Mouse (Mus musculus) heart, embryonic 15.5 days (tissue): ENCODE results near the gene Olfr878. TPM values are rescaled to one million over a fixed set of nuclear protein-coding genes. Genes with fewer than 3 reads are reported as not detected.

Experiments
- ATAC-seq: fragments of 200-750 bp; cut with Nextera tagmentation; replicated peaks from 2 replicates; pipeline ENCODE4 v1.8.0; 2017; ENCODE audit warnings: low read depth, moderate TSS enrichment; ENCODE audit not compliant: insufficient number of reproducible peaks, insufficient read depth, low FRiP score
- H3K27ac ChIP-seq: fragments of 300-500 bp; sonication (generic); 2 replicates; pipeline ENCODE4 v1.5.1; 2015; ENCODE audit warnings: mild to moderate bottlenecking, inconsistent platforms
- H3K27me3 ChIP-seq: fragments of 300-500 bp; sonication (generic); 2 replicates; pipeline ENCODE4 v1.6.1; 2015; ENCODE audit warnings: inconsistent platforms
- H3K36me3 ChIP-seq: fragments of 300-500 bp; sonication (generic); 2 replicates; pipeline ENCODE4 v1.6.1; 2015; ENCODE audit warnings: mild to moderate bottlenecking, inconsistent platforms
- H3K4me1 ChIP-seq: fragments of 300-500 bp; sonication (generic); replicated peaks from 2 replicates; pipeline ENCODE4 v1.6.1; 2015; ENCODE audit warnings: inconsistent platforms
- H3K4me2 ChIP-seq: fragments of 300-500 bp; sonication (generic); 2 replicates; pipeline ENCODE4 v1.6.1; 2015; ENCODE audit warnings: inconsistent platforms, mild to moderate bottlenecking, moderate library complexity
- H3K4me3 ChIP-seq: fragments of 300-500 bp; sonication (generic); 2 replicates; pipeline ENCODE4 v1.5.1; 2015; ENCODE audit warnings: mild to moderate bottlenecking, inconsistent platforms
- H3K9ac ChIP-seq: fragments of 300-500 bp; sonication (generic); 2 replicates; pipeline ENCODE4 v1.6.1; 2015; ENCODE audit warnings: mild to moderate bottlenecking, inconsistent platforms
- H3K9me3 ChIP-seq: fragments of 300-500 bp; sonication (generic); replicated peaks from 2 replicates; pipeline ENCODE4 v1.6.1; 2016; ENCODE audit warnings: inconsistent platforms
- WGBS: fragments of 180-500 bp; shearing (Covaris S2); methylation state at CpG from one replicate; pipeline ENCODE4 v1.1.7; 2015; ENCODE audit warnings: mixed read lengths; 5-methylcytosine and 5-hydroxymethylcytosine counted together
- polyA plus RNA-seq: library from polyadenylated mRNA; unstranded; fragments of >200 nt; fragmentation: Nextera tagmentation; extraction: Ambion mirVana; gene quantifications from 2 replicates; pipeline ENCODE4 v1.2.1, GENCODE M21; 2015

The Olfr878 gene
- not detected in 2 replicates for polyA plus RNA-seq

DNA sequence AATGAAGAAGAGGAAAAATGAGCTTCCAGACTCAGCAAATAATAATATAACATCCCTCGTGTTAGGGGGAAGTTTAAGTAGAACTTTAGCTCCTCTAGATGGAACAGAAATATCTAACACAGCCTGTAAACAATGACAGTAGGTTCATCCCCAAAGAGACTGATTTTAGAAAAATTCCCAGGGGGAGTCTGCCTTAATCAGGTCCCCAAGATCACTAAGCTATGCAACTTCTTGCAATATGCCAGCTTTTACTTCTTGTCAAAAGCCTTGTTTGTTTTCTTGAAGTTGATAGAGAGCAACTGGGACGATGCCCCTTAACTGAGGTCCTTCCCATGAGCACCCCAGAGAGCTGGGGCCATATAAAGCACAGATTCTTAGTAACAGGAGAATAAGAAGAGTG lies at the start of gene Olfr878:
Olfr878 (plus strand) TSS at position 301 of the 400 bp plus-strand sequence.
- H3K4me3 ChIP-seq: no peak within 1 kb of the TSS
- no peak within 1 kb of the TSS for H3K27ac ChIP-seq
- H3K36me3 ChIP-seq: no peaks in the 10 kb centered on the region
- no peak within 1 kb of the TSS for H3K9ac ChIP-seq
- WGBS: 68% methylated on average over 2 of the region's 2 CpGs
- no peaks in the 10 kb centered on the region for H3K27me3 ChIP-seq
- ATAC-seq: no peak
- H3K9me3 ChIP-seq: no peaks in the 10 kb centered on the region
- H3K4me2 ChIP-seq: no peak within 1 kb of the TSS
- no peaks in the 10 kb centered on the region for H3K4me1 ChIP-seq

DNA sequence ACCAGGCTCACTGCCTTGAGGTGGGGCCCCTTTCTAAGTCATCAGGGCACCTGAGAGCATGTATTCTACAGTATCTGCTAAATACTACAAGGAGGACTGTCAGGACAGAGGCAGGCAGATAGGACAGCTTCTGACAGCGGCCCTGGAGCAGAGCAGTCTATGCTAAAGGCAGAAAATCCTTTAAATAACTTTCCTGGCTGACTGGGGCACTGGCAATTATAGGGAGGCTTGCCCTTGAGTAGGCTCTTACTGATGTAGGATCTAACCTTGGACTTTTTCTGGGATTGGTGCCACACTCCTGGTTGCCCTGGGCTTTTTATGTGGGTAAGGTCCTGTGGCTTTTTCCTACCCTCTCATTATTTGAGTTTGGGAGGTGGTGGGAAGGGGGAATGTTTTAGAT lies 47.4 kb upstream of the Olfr878 start:
- WGBS: 16% methylated on average over 1 of the region's 1 CpGs

DNA sequence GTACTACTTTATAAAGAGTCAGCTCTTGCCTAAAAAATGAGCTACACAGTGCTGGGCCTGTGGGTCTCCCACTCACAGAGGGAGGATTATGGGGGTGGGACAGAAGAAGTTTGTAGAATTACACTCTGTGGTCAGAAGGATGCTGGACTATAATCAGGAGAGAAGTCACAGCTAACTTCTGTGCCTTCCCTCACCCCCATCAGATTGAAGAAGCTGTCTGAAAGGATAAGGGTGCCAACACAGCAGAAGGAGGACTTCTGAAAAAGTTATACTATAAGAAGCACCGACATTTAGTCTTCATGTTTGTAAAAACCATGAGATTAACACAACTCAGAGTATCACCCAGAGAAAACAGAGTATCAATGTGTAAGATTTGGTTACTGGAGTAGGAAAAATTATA lies 46.5 kb upstream of the Olfr878 start:
- 75% methylated on average over 1 of the region's 1 CpGs for whole genome bisulfite sequencing

More for the DNA sequence above, 47.4 kb upstream of the Olfr878 start:
- no peak overlapping the region for H3K9ac ChIP-seq
- H3K9me3 ChIP-seq: no peaks in the 10 kb centered on the region
- no peak overlapping the region for H3K27ac ChIP-seq
- no peak for ATAC-seq
- no peak overlapping the region for H3K4me3 ChIP-seq
- no peaks in the 10 kb centered on the region for H3K27me3 ChIP-seq
- no peaks in the 10 kb centered on the region for H3K36me3 ChIP-seq
- no peak overlapping the region for H3K4me2 ChIP-seq
- H3K4me1 ChIP-seq: 0 out of 2 replicates have a peak, but pooled peaks cover 4% of the 10 kb centered on the region

DNA sequence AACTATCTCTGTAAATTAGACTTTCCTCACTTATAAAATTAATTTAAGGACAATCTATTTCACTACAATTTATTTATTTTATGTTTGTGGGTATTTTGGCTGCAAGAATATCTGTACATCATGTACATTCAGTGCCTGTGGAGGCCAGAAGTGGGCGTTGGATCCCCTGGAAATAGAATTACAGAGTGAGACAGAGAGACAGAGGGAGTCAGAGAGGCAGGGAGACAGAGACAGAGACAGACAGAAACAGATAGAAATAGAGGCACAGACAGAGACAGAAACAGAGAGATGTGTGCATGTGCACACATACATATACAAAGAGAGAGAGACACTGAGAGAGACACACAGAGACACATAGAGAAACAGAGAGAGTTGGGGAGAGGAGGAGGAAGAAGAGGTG lies 46.1 kb upstream of the Olfr878 start:
- Histone ChIP-seq H3K36me3 (no peaks in the 10 kb centered on the region), H3K27ac (no peak overlapping the region), H3K4me2 (no peak overlapping the region), H3K9ac (no peak overlapping the region), H3K9me3 (no peaks in the 10 kb centered on the region), H3K4me3 (no peak overlapping the region), H3K27me3 (no peaks in the 10 kb centered on the region), H3K4me1 (0 out of 2 replicates have a peak, but pooled peaks cover 4% of the 10 kb centered on the region)
- no peak for ATAC-seq
- 51% methylated on average over 1 of the region's 1 CpGs for WGBS

More for the DNA sequence above, 46.5 kb upstream of the Olfr878 start:
- Histone ChIP-seq H3K27ac (no peak overlapping the region), H3K4me3 (no peak overlapping the region), H3K9ac (no peak overlapping the region), H3K36me3 (no peaks in the 10 kb centered on the region), H3K4me1 (0 out of 2 replicates have a peak, but pooled peaks cover 4% of the 10 kb centered on the region), H3K27me3 (no peaks in the 10 kb centered on the region), H3K4me2 (no peak overlapping the region), H3K9me3 (no peaks in the 10 kb centered on the region)
- no peak for ATAC-seq

DNA sequence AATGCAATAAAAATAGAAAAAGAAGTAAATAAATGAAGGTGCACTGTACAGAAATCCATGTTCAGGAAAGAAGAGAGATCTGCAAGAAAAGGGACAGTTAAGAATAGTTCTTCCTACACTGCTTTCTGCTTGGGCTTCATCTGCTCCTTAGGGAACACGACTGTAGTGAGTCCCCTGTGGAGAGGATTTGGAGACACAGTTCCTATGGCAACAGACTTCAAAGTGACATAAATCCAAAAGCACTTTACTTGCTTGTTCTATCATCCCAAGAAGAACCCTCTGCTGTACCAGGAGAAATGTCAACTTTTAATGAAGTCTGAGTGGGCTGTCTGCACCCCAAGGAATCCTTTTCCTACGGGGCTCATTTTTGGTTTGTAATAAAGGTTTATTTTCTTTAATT lies 26.7 kb upstream of the Olfr878 start:
- no peak overlapping the region for H3K27ac ChIP-seq

DNA sequence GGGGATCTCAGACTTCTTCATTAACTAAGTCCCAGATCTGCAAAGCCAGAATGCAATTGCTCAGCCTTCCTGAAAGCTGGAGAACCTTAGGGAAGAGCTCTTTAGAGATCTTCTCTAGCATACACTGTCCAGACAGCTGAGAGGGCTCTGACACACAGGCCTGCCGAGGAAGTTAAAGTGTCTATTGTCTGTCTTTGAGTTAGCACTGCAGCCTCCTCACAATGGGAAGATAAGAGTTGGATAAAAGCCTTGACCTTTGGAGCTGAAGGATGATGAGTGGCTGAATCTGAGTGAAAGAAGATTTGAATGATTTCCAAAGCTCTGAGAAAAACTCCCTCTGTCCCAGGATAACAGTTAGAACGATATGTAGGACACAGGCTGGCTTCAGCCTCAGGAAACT lies 21.0 kb upstream of the Olfr878 start, which contains the start of gene Olfr145:
Olfr145 (plus strand) TSS at position 64 of the 400 bp plus-strand sequence.
- 18% methylated on average over 2 of the region's 2 CpGs for WGBS
- Histone ChIP-seq H3K4me3 (no peak within 1 kb of the TSS), H3K4me2 (no peak within 1 kb of the TSS), H3K9me3 (no peaks in the 10 kb centered on the region), H3K9ac (no peak within 1 kb of the TSS), H3K27me3 (no peaks in the 10 kb centered on the region), H3K4me1 (no peaks in the 10 kb centered on the region), H3K36me3 (no peaks in the 10 kb centered on the region), H3K27ac (no peak within 1 kb of the TSS)
- no peak for ATAC-seq

More for the DNA sequence above, 26.7 kb upstream of the Olfr878 start:
- Histone ChIP-seq H3K27me3 (no peaks in the 10 kb centered on the region), H3K4me2 (no peak overlapping the region), H3K9ac (no peak overlapping the region), H3K9me3 (no peaks in the 10 kb centered on the region), H3K36me3 (no peaks in the 10 kb centered on the region), H3K4me3 (no peak overlapping the region), H3K4me1 (no peaks in the 10 kb centered on the region)
- WGBS: 33% methylated on average over 2 of the region's 2 CpGs
- no peak for ATAC-seq

DNA sequence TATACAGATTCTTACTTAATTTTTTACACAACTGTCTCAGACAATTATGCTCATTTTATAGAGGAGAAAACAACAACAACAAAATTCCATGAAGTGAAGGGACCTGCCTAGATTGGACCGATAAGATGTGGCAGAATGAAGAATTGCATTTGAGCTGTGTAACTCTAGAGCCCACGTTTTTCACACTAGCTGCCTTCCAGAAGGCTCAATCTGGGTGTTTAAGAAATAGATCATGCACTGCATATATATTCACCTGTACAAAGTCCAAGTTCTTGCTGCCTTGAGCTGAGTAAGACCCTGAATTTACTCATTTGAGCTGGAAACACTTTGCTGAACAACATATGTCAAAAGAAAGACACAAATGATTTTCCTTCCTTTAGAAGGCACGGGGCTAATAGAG lies 12.1 kb upstream of the Olfr878 start:
- H3K9me3 ChIP-seq: no peaks in the 10 kb centered on the region
- no peaks in the 10 kb centered on the region for H3K36me3 ChIP-seq
- WGBS: 60% methylated on average over 3 of the region's 3 CpGs
- ATAC-seq: no peak
- no peaks in the 10 kb centered on the region for H3K4me1 ChIP-seq
- no peaks in the 10 kb centered on the region for H3K27me3 ChIP-seq
- H3K9ac ChIP-seq: no peak overlapping the region
- H3K4me3 ChIP-seq: no peak overlapping the region
- no peak overlapping the region for H3K27ac ChIP-seq
- H3K4me2 ChIP-seq: no peak overlapping the region

DNA sequence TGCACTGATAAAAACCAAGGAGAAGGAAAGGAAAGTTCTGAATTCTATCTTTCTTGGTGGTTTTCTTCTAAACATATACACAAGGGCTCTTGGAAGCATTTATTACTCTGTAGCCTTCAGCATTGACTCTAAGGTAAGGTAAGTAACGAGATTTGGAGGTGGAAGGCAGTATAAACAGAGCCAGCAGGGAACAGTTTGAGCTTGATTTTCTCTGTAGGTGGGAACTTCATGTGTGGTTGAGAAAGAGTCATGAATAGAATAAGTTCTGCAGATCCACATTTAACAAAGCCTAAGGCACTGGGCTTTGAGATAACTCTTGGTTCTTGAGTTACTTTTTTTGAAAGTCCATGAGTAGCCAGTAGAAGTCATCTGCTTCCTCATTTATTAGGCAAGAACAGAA lies 378 bp downstream of the Olfr878 start:
- Histone ChIP-seq H3K4me1 (no peaks in the 10 kb centered on the region), H3K4me3 (no peak overlapping the region), H3K9ac (no peak overlapping the region), H3K27me3 (no peaks in the 10 kb centered on the region), H3K36me3 (no peaks in the 10 kb centered on the region), H3K9me3 (no peaks in the 10 kb centered on the region), H3K27ac (no peak overlapping the region), H3K4me2 (no peak overlapping the region)
- WGBS: 66% methylated on average over 1 of the region's 1 CpGs
- ATAC-seq: no peak

DNA sequence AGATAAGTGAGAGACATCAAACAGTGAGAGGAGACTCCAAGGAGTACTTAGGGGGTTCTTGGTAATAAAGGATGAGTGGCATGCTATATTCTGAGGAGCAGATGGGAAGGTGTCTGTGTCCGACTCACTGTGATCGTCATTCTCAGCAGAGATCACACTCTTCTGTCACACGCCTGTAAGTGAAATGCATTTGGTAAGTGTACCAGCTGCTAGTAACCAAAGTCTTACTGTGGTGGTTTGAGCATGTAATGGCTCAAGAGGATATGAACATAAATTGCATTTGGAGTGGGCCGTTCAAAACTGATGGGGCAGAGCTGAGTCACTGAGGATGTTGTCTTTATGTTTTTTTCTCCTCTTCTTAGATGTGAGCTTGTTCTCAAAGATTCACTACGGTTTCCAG lies 6.6 kb downstream of the Olfr878 start:
- Histone ChIP-seq H3K4me3 (no peak overlapping the region), H3K27ac (no peak overlapping the region), H3K27me3 (no peaks in the 10 kb centered on the region), H3K9me3 (no peaks in the 10 kb centered on the region), H3K4me2 (no peak overlapping the region), H3K36me3 (no peaks in the 10 kb centered on the region), H3K4me1 (no peaks in the 10 kb centered on the region), H3K9ac (no peak overlapping the region)
- ATAC-seq: no peak
- WGBS: 80% methylated on average over 5 of the region's 5 CpGs

DNA sequence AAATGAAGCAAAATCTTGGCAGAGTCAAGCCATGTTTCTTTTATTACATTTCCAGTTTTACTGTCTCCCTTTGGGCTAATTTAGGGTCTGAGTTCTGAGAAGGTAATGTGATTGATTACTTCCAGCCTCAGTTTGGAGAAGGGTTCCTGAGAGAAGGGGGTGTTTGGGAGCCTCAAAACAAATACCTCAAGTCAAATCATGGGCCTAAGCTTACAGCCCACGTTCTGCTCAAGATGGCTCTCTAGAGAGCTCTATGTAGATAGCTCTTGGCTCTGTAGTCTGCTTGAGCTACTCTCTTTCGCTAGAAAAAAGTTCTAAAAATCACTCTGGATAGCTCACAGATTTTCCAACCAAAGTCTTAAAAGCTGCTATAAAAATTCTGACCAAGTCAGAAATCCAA lies 7.8 kb downstream of the Olfr878 start:
- Histone ChIP-seq H3K9ac (no peak overlapping the region), H3K9me3 (no peaks in the 10 kb centered on the region), H3K27me3 (no peaks in the 10 kb centered on the region), H3K4me1 (no peaks in the 10 kb centered on the region), H3K27ac (no peak overlapping the region), H3K36me3 (no peaks in the 10 kb centered on the region), H3K4me2 (no peak overlapping the region), H3K4me3 (no peak overlapping the region)
- no peak for ATAC-seq
- 60% methylated on average over 2 of the region's 2 CpGs for WGBS

DNA sequence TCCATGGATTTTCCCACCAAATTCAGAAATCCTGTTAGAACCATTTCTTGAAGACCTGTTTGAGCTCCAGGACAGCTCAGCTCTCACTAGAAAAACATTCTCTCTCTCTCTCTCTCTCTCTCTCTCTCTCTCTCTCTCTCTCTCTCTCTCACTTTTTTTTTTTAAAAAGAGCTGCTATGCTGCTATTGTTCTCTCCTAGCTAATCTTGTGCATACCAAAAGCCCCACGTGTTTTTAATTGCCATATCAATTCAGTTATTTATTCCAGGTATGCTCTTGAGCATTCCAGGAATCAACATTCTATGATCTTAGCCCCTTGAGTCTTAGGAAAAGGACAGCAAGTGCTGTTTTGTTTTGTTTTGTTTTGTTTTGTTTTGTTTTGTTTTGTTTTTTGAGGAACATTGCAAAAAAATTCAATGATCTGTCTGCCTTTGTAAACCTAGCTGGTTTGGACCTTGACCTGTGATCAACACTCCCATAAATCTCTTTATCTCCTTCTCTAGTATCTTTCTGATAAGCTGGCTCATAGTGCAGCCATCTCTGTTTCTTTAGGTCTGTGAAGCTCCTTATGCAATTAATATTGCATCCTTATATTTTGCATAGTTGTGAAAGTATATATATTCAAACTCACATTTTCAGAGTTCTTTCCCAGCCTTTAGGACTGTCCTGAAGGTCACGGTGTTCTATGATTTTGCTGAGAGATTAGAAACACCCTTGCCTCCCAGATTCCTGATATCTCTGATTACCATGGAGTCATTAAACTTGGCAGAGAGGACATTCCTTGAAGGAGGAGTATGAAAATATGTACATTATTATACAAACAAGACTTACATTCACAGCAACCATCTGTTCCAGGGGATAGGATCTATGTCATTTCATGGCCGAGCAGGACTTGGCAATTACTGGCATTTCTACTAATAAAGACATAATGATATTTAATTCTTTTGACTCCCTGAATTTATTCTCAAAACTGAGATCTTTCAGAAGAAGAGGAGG lies 8.7 kb downstream of the Olfr878 start:
- H3K27ac ChIP-seq: no peak overlapping the region
- H3K4me3 ChIP-seq: no peak overlapping the region
- H3K27me3 ChIP-seq: no peaks in the 10 kb centered on the region
- no peaks in the 10 kb centered on the region for H3K4me1 ChIP-seq
- H3K36me3 ChIP-seq: no peaks in the 10 kb centered on the region
- 45% methylated on average over 3 of the region's 3 CpGs for WGBS
- no peak for ATAC-seq
- H3K9me3 ChIP-seq: no peaks in the 10 kb centered on the region
- no peak overlapping the region for H3K9ac ChIP-seq
- H3K4me2 ChIP-seq: no peak overlapping the region

DNA sequence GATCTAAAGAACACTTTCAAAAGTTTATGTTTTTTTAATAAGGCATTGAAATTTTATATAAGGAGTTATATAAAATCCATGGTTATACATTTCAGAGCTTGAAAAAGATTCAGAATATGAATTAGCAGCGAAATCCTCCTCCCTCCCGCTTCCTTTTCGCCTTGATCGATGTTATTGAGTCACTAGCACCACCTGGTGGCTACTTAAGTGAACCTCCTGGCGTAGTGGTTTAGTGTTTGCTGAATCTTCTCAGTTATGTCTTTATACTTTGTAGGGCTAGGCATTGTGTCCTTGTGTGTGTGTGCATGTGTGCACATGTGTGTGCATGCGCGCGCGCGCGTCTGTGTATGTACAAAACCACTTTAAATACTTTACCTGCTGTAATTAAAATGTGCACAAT lies 14.9 kb downstream of the Olfr878 start:
- Histone ChIP-seq H3K36me3 (no peaks in the 10 kb centered on the region), H3K4me1 (no peaks in the 10 kb centered on the region), H3K9ac (no peak overlapping the region), H3K27me3 (no peaks in the 10 kb centered on the region), H3K27ac (no peak overlapping the region), H3K4me2 (no peak overlapping the region), H3K9me3 (no peaks in the 10 kb centered on the region), H3K4me3 (no peak overlapping the region)
- ATAC-seq: no peak
- WGBS: 4% methylated on average over 11 of the region's 11 CpGs
